Mouse (Mus musculus): Measurements from ENCODE around the gene Chd9.

The Chd9 gene

GRCm38 (mm10) chr8:90828181-90828986 is at the start of gene Chd9:
Gene Chd9 (plus strand): TSS chr8:90828352.
- DNase-seq (ENCODE audit: low read depth): peak; percentile 96

- DNase-seq (ENCODE audit: low read depth): no peak
Observed at GRCm38 (mm10) chr8:90791616-90792015, 36.5 kb upstream of the Chd9 start.

- peak; percentile 85 for DNase-seq (ENCODE audit: low read depth)
Observed at GRCm38 (mm10) chr8:90793710-90794109, 34.4 kb upstream of the Chd9 start.

GRCm38 (mm10) chr8:90794990-90795861 is 32.9 kb upstream of the Chd9 start:
- peak; percentile 94 for DNase-seq (ENCODE audit: low read depth)

GRCm38 (mm10) chr8:90799473-90799872 is 28.7 kb upstream of the Chd9 start:
- DNase-seq (ENCODE audit: low read depth): no peak

- no peak for DNase-seq (ENCODE audit: low read depth)
Observed at GRCm38 (mm10) chr8:90813602-90814320, 14.4 kb upstream of the Chd9 start.

GRCm38 (mm10) chr8:90816061-90816882 is 11.9 kb upstream of the Chd9 start:
- no peak for DNase-seq (ENCODE audit: low read depth)

- no peak for DNase-seq (ENCODE audit: low read depth)
Observed at GRCm38 (mm10) chr8:90817293-90817692, 10.9 kb upstream of the Chd9 start, which contains the start of gene Gm19935. Gene Gm19935 (minus strand): TSS chr8:90817393.

- DNase-seq (ENCODE audit: low read depth): no peak
Observed at GRCm38 (mm10) chr8:90819561-90820320, 8.4 kb upstream of the Chd9 start.

GRCm38 (mm10) chr8:90820321-90820696 is 7.8 kb upstream of the Chd9 start:
- DNase-seq (ENCODE audit: low read depth): no peak

GRCm38 (mm10) chr8:90822443-90822842 is 5.7 kb upstream of the Chd9 start:
- DNase-seq (ENCODE audit: low read depth): no peak

- no peak for DNase-seq (ENCODE audit: low read depth)
Observed at GRCm38 (mm10) chr8:90825459-90825871, 2.7 kb upstream of the Chd9 start.

- DNase-seq (ENCODE audit: low read depth): peak; percentile 47
Observed at GRCm38 (mm10) chr8:90828987-90829740, 1.0 kb downstream of the Chd9 start.

GRCm38 (mm10) chr8:90829825-90830224 is 1.7 kb downstream of the Chd9 start:
- DNase-seq (ENCODE audit: low read depth): peak; percentile 28

- DNase-seq (ENCODE audit: low read depth): peak; percentile 49
Observed at GRCm38 (mm10) chr8:90830980-90831379, 2.8 kb downstream of the Chd9 start.

- DNase-seq (ENCODE audit: low read depth): no peak
Observed at GRCm38 (mm10) chr8:90832576-90833289, 4.6 kb downstream of the Chd9 start.

- no peak for DNase-seq (ENCODE audit: low read depth)
Observed at GRCm38 (mm10) chr8:90833628-90834320, 5.6 kb downstream of the Chd9 start.

GRCm38 (mm10) chr8:90834321-90834672 is 6.1 kb downstream of the Chd9 start:
- DNase-seq (ENCODE audit: low read depth): no peak

- no peak for DNase-seq (ENCODE audit: low read depth)
Observed at GRCm38 (mm10) chr8:90837440-90837839, 9.3 kb downstream of the Chd9 start.

Measured in naive thymus-derived CD4-positive, alpha-beta T cell, adult 2 months (primary cell).